ENCODE assay signal across 7 mouse cellular contexts in genomic region chr3:84883817-84884483, GRCm38 (mm10).
DNase-seq lines count a peak whose midpoint lies in the region; ATAC-seq and TF ChIP-seq lines count a peak whose summit lies in the region.

No protein-coding gene starts in this region.

- DNase-seq in Patski (ENCODE audit: low read depth, low spot score) (no peak), liver (peak; percentile 13)
- peak; percentile 11 for DNase-seq in brain, adult 2 months (ENCODE audit: low read depth, low spot score)
- peak; percentile 29 for DNase-seq in naive thymus-derived CD4-positive, alpha-beta T cell, adult 2 months (ENCODE audit: low read depth)
- DNase-seq in cerebellum, adult 8-10 months: no peak
- no peak for DNase-seq in right cerebral cortex, postnatal 14 days
- DNase-seq in gastrocnemius, adult 2 months: no peak

- CTCF ChIA-PET in Patski (lab: Charles Lee): interaction anchor here (0.9 to 2.3 kb wide), 4 partner anchors 8 to 214 kb away, joined by 3 to 8 read pairs (median 4); no protein-coding TSS in a partner anchor

- intact Hi-C loops in gastrocnemius, adult 2 months (cut with DNase I): no loop called here

- POLR2A ChIA-PET in Patski (lab: Charles Lee): interaction anchor here (0.7 kb wide), 1 partner anchor 15 kb away, joined by 4 read pairs; no protein-coding TSS in a partner anchor

- no peaks in the 10 kb centered on the region for H3K27me3 ChIP-seq in Patski

- peak; percentile 70 for ATAC-seq in Patski

- H3K27ac ChIP-seq in gastrocnemius, adult 2 months: no peak overlapping the region

- in situ Hi-C loops in Patski (cut with MboI; ENCODE audit: low pct_unique_long_range_greater_than_20kb): no loop called here

- H3K4me3 ChIP-seq in gastrocnemius, adult 2 months: no peak overlapping the region

- no peak for TF ChIP-seq CTCF in Patski (IDR thresholded peaks at IDR 0.05)
- TF ChIP-seq CTCF in gastrocnemius, adult 2 months (IDR thresholded peaks at IDR 0.05): no peak

Comparison
In these comparisons a context has a peak if more than half of its experiments do, and no peak if none do; other contexts are left out.
1. DNase-seq: peak in brain, adult 2 months (single experiment), liver (single experiment) and naive thymus-derived CD4-positive, alpha-beta T cell, adult 2 months (single experiment); none in Patski (single experiment), cerebellum, adult 8-10 months (single experiment), right cerebral cortex, postnatal 14 days (single experiment) and gastrocnemius, adult 2 months (single experiment).